Mouse (Mus musculus) forebrain, embryonic 12.5 days (tissue): Measurements from ENCODE around the gene Trim31. TPM values are rescaled to one million over a fixed set of nuclear protein-coding genes. Genes with fewer than 3 reads are reported as not detected.

ENCODE experiments used
- ATAC-seq: fragments of 200-750 bp; cut with Nextera tagmentation; 2 replicates; pipeline ENCODE4 v1.8.0; 2017; ENCODE audit warnings: moderate TSS enrichment; ENCODE audit not compliant: low FRiP score
- H3K27ac ChIP-seq: fragments of 300-500 bp; sonication (generic); 2 replicates; pipeline ENCODE4 v1.5.1; 2016; ENCODE audit warnings: mild to moderate bottlenecking
- H3K27me3 ChIP-seq: fragments of 300-500 bp; sonication (generic); 2 replicates; pipeline ENCODE4 v1.6.1; 2016; ENCODE audit warnings: mild to moderate bottlenecking
- H3K36me3 ChIP-seq: fragments of 300-500 bp; sonication (generic); replicated peaks from 2 replicates; pipeline ENCODE4 v1.6.1; 2016; ENCODE audit warnings: mild to moderate bottlenecking
- H3K4me1 ChIP-seq: fragments of 300-500 bp; sonication (generic); 2 replicates; pipeline ENCODE4 v1.6.1; 2016
- H3K4me2 ChIP-seq: fragments of 300-500 bp; sonication (generic); 2 replicates; pipeline ENCODE4 v1.6.1; 2016; ENCODE audit warnings: mild to moderate bottlenecking, moderate library complexity
- H3K4me3 ChIP-seq: fragments of 300-500 bp; sonication (generic); replicated peaks from 2 replicates; pipeline ENCODE4 v1.5.1; 2016; ENCODE audit warnings: mild to moderate bottlenecking
- H3K9ac ChIP-seq: fragments of 300-500 bp; sonication (generic); 2 replicates; pipeline ENCODE4 v1.6.1; 2016; ENCODE audit warnings: mild to moderate bottlenecking
- H3K9me3 ChIP-seq: fragments of 300-500 bp; sonication (generic); 2 replicates; pipeline ENCODE4 v1.6.1; 2016
- WGBS: fragments of 180-500 bp; shearing (Covaris S2); methylation state at CpG from one replicate; pipeline ENCODE4 v1.1.7; 2016; 5-methylcytosine and 5-hydroxymethylcytosine counted together
- polyA plus RNA-seq: library from polyadenylated mRNA; unstranded; fragments of >200 nt; fragmentation: Nextera tagmentation; extraction: Ambion mirVana; gene quantifications from 2 replicates; pipeline ENCODE4 v1.2.1, GENCODE M21; 2016

The Trim31 gene
- polyA plus RNA-seq, 1 experiment from 2014 or later = not detected

DNA sequence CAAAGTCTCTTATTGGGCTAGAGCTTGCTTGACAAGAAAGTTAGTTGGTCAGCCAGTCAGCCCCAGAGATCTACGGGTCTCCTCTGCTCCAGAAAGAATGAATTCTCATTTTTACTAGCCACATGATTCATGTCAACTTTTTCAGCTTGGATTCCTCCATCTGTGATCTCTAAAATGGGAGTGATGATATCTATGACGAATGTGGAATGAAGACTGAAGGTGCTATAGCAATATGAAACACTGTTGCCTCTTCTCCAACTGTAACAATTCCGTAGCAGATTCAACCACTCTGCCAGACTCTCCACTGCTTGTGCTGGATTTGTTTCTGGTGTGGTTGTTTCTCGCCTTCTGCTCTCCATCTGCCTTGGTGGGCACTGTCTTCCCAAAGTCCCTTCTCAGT is 33.2 kb downstream of the Trim31 start:
- H3K27ac ChIP-seq = no peak overlapping the region
- no peak for ATAC-seq
- no peaks in the 10 kb centered on the region for H3K36me3 ChIP-seq
- 0 out of 2 replicates have a peak, but pooled peaks cover 4% of the 10 kb centered on the region for H3K27me3 ChIP-seq
- WGBS = 82% methylated on average over 4 of the region's 4 CpGs
- H3K9me3 ChIP-seq = no peaks in the 10 kb centered on the region
- no peak overlapping the region for H3K4me3 ChIP-seq
- no peaks in the 10 kb centered on the region for H3K4me1 ChIP-seq
- H3K9ac ChIP-seq = no peak overlapping the region
- no peak overlapping the region for H3K4me2 ChIP-seq

DNA sequence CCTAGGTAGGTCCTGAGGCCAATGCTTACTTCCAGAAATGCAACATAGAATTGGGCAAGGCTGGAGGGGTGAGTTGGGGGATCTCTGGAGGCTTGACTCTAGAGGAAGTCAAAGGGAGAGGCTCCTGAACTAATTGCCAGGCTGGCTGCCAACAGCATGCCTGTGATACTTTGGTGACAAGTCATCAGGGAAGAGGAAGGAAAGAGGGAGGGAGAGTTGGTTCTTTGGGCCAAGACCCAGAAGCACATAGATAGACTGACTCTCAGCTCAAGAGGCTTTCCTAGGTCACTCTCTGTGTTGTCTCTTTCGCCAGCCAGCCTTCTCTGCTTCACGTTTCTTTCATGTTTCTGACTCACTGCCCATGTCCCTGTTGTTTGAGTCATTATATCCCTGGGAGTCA is 33.9 kb downstream of the Trim31 start:
- H3K9me3 ChIP-seq = no peaks in the 10 kb centered on the region
- 0 out of 2 replicates have a peak, but pooled peaks cover 4% of the 10 kb centered on the region for H3K27me3 ChIP-seq
- WGBS = 81% methylated on average over 2 of the region's 2 CpGs
- H3K4me2 ChIP-seq = no peak overlapping the region
- H3K36me3 ChIP-seq = no peaks in the 10 kb centered on the region
- H3K4me1 ChIP-seq = no peaks in the 10 kb centered on the region
- no peak overlapping the region for H3K9ac ChIP-seq
- no peak overlapping the region for H3K4me3 ChIP-seq
- no peak for ATAC-seq
- H3K27ac ChIP-seq = no peak overlapping the region

DNA sequence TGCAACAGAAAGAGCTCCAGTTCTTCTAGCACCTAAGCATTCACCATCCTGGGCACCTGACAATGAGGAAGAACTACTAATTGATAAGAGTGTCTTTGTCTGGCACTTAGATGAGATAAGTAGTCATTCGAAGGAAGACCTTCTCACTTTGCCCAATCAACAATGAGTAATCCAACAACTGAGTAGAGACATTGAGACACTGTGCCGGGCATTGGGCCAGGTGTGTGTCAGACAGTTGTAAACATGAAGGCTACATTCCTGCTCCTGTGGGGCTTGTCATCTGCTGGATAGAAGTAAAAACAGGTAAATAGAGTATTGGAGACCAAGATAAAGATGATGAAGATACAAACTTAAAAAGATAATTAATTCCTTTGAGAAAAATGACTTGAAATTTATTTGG is 40.1 kb downstream of the Trim31 start:
- whole genome bisulfite sequencing = 89% methylated on average over 2 of the region's 2 CpGs
- Histone ChIP-seq H3K9ac (no peak overlapping the region), H3K4me2 (no peak overlapping the region), H3K4me3 (no peak overlapping the region), H3K9me3 (no peaks in the 10 kb centered on the region), H3K27me3 (peaks cover 41% of the 10 kb centered on the region), H3K27ac (no peak overlapping the region), H3K36me3 (no peaks in the 10 kb centered on the region), H3K4me1 (peaks cover 8% of the 10 kb centered on the region)
- ATAC-seq = no peak

DNA sequence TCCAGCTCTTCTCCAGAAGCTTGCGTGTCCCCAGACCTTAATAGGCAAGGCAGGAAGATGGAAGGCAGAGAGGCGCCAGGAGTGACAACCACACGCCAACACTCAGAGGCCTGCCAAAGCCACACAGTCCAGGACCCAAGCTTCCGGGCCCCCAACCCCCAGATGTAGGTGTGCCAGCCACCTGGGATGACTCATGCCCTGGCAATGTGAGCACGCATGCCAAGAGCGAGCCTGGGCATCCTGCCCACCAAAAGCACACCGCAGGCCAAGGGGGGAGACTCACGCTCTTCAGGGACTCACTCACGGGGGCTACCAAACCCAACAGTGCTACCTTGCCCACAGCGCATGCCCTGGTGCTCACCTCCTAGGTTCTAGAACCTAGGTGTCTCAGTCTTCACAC is 44.5 kb downstream of the Trim31 start:
- WGBS = 53% methylated on average over 10 of the region's 10 CpGs
- no peak overlapping the region for H3K9ac ChIP-seq
- no peaks in the 10 kb centered on the region for H3K36me3 ChIP-seq
- H3K4me3 ChIP-seq = peak overlapping the region; percentile 40; the same call in 1 of the 2 replicates
- H3K4me2 ChIP-seq = peak overlapping the region; percentile 61
- peaks cover 25% of the 10 kb centered on the region for H3K4me1 ChIP-seq
- H3K27me3 ChIP-seq = peaks cover 75% of the 10 kb centered on the region
- H3K27ac ChIP-seq = no peak overlapping the region
- H3K9me3 ChIP-seq = no peaks in the 10 kb centered on the region
- no peak for ATAC-seq

GRCm38 (mm10) chr17:36942791-36943471 is 45.0 kb downstream of the Trim31 start, which contains the start of gene Rnf39:
Gene Rnf39, plus strand, starts transcription at chr17:36942918.
- 2% methylated on average over 59 of the region's 59 CpGs for WGBS
- Histone ChIP-seq H3K4me2 (peak within 1 kb of the TSS; percentile 61), H3K4me1 (peaks cover 29% of the 10 kb centered on the region), H3K9me3 (no peaks in the 10 kb centered on the region), H3K27me3 (peaks cover 74% of the 10 kb centered on the region), H3K9ac (peak within 1 kb of the TSS; percentile 49; the same call in 1 of the 2 replicates), H3K27ac (no peak within 1 kb of the TSS), H3K36me3 (no peaks in the 10 kb centered on the region), H3K4me3 (peak within 1 kb of the TSS; percentile 40)
- ATAC-seq = no peak

DNA sequence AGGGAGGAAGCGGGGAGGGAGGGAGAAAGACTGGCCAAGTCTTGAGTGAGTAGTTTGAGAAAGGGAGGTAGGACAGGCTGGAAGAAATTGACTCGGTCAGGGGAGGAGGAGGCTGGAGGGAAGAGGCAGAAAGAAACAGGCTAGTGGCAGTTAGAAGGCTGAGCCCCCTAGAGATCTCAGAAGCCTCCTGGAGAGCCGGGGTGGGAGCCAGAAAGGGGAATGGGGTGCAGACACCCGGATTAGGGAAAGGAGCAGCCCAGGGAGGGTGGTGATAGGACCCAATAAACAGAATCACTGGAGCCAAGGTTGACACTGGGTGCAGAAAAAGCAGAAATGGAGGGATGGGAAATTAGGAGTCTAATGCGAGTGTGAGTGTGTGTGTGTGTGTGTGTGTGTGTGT is 45.8 kb downstream of the Trim31 start:
- peaks cover 73% of the 10 kb centered on the region for H3K27me3 ChIP-seq
- no peak overlapping the region for H3K27ac ChIP-seq
- no peak for ATAC-seq
- H3K4me1 ChIP-seq = peaks cover 29% of the 10 kb centered on the region
- H3K9me3 ChIP-seq = no peaks in the 10 kb centered on the region
- no peak overlapping the region for H3K9ac ChIP-seq
- H3K4me2 ChIP-seq = peak overlapping the region; percentile 61; the same call in 1 of the 2 replicates
- WGBS = 26% methylated on average over 5 of the region's 5 CpGs
- no peak overlapping the region for H3K4me3 ChIP-seq
- peaks cover under 1% of the 10 kb centered on the region for H3K36me3 ChIP-seq

DNA sequence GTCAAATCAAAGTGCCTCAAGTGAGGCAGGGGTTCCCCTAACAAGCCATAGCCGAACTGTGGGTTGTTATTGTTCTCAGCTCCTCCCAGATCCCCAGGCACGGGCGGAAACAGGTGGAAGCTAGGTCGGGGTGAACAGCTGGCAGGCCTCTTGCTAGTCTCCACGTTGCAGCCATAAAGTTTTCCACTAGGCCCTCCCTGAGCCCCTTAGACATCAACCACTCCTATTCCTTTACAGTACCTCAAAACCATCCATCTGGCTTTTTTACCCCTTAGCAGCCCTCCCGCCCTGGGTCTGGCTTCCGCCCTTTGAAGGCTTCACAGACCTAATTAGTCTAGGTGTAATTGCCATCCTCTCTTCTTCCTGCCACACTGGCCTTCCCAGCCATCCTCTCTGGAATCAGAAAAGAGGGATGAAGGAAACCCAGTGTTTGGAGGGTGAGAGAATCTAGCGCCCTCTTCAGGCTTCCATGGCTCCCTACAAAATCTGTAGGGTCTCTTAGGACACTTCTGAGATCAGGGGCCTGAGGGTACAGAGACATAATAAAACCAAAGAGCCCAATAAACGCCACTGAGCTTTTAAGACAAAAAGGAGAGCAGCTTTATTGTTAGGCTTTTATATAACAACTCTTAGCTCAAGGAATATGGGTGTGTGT is 46.3 kb downstream of the Trim31 start:
- no peak for ATAC-seq
- Histone ChIP-seq H3K36me3 (peaks cover 6% of the 10 kb centered on the region), H3K4me3 (no peak overlapping the region), H3K9ac (no peak overlapping the region), H3K4me1 (peaks cover 29% of the 10 kb centered on the region), H3K27me3 (peaks cover 73% of the 10 kb centered on the region), H3K4me2 (no peak overlapping the region), H3K9me3 (no peaks in the 10 kb centered on the region), H3K27ac (no peak overlapping the region)
- 22% methylated on average over 9 of the region's 9 CpGs for WGBS

GRCm38 (mm10) chr17:36947051-36947819 is 49.3 kb downstream of the Trim31 start:
- peak overlapping the region; percentile 26; the same call in 1 of the 2 replicates for H3K27ac ChIP-seq
- peak overlapping the region; percentile 92 for H3K4me2 ChIP-seq
- peak; percentile 59 for ATAC-seq
- H3K27me3 ChIP-seq = peaks cover 50% of the 10 kb centered on the region
- H3K9ac ChIP-seq = peak overlapping the region; percentile 69
- H3K4me1 ChIP-seq = peaks cover 41% of the 10 kb centered on the region
- WGBS = under 1% methylated on average over 59 of the region's 62 CpGs
- no peaks in the 10 kb centered on the region for H3K9me3 ChIP-seq
- peak overlapping the region; percentile 54 for H3K4me3 ChIP-seq
- peaks cover 12% of the 10 kb centered on the region for H3K36me3 ChIP-seq

GRCm38 (mm10) chr17:36948286-36948685 is 50.4 kb downstream of the Trim31 start:
- no peak for ATAC-seq
- Histone ChIP-seq H3K4me1 (peaks cover 32% of the 10 kb centered on the region), H3K9me3 (no peaks in the 10 kb centered on the region), H3K27ac (no peak overlapping the region), H3K36me3 (peaks cover 12% of the 10 kb centered on the region), H3K4me2 (no peak overlapping the region), H3K9ac (no peak overlapping the region), H3K27me3 (peaks cover 40% of the 10 kb centered on the region), H3K4me3 (no peak overlapping the region)
- WGBS = 86% methylated on average over 1 of the region's 1 CpGs

DNA sequence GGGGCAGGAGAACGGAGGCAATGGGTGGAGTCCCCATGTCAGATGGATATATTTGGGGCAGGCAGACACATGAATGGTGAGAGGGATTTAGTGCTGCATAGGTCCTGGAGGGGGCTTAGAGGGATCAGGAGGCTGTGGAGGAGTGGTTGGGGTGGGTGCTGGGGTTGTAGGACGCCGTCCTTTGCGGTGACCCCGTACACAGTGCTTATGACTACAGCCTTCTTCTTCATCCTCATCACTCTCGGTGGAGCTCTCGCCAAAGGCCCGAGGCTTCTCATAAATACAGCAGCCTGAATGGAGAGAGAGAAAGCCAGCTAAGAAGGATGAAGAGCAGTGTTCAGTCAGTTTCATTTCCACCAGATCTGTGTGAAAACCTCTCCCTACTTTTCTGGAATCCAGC is 51.3 kb downstream of the Trim31 start:
- no peak for ATAC-seq
- Histone ChIP-seq H3K27ac (no peak overlapping the region), H3K9me3 (no peaks in the 10 kb centered on the region), H3K4me1 (peaks cover 28% of the 10 kb centered on the region), H3K4me3 (no peak overlapping the region), H3K4me2 (no peak overlapping the region), H3K27me3 (peaks cover 30% of the 10 kb centered on the region), H3K36me3 (peaks cover 14% of the 10 kb centered on the region), H3K9ac (no peak overlapping the region)
- WGBS = 96% methylated on average over 8 of the region's 8 CpGs

GRCm38 (mm10) chr17:36950981-36951947 is 53.3 kb downstream of the Trim31 start, which contains the start of gene Ppp1r11:
Gene Ppp1r11, minus strand, starts transcription at chr17:36951741.
- 3% methylated on average over 36 of the region's 36 CpGs for WGBS
- ATAC-seq = peak; percentile 96

More at GRCm38 (mm10) chr17:36950981-36951947, 53.3 kb downstream of the Trim31 start, which contains the start of gene Ppp1r11:
- H3K4me2 ChIP-seq = peak within 1 kb of the TSS; percentile 76
- H3K36me3 ChIP-seq = peaks cover 15% of the 10 kb centered on the region
- H3K9me3 ChIP-seq = no peaks in the 10 kb centered on the region
- H3K27me3 ChIP-seq = peaks cover 10% of the 10 kb centered on the region
- H3K4me1 ChIP-seq = peaks cover 25% of the 10 kb centered on the region
- peak within 1 kb of the TSS; percentile 80 for H3K27ac ChIP-seq
- peak within 1 kb of the TSS; percentile 60 for H3K4me3 ChIP-seq
- peak within 1 kb of the TSS; percentile 78 for H3K9ac ChIP-seq
